In the genomic region with DNA sequence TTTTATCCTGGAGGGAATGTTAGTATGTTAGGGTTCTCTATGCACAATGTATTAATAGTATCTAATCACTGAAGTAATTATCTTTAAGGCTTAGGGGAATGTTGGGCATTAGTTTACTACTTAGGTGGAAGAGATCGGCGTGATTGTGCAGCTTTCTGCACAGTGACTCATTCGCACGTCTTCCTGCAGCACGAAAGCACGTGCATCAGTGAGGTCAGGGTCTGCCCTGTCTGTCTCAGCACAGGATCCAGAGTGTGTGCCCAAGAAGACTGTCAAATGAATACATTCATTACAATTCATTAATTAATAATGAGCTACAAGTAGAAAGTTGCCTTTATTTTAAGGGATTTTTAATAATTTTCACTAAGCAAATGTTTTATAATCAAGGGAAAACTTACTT, we compare ENCODE assay signal across 23 mouse cellular contexts.
DNase-seq lines count a peak whose midpoint lies in the region; ATAC-seq and TF ChIP-seq lines count a peak whose summit lies in the region.
"Had no signal": no experiment of that assay in that cellular context is flagged by ENCODE, and none has a peak within 500 bp of the region (broad histone marks: within the 10 kb centered on the region; RNA-seq: fewer than 3 reads in every experiment).

No protein-coding gene starts in this region.

- 58% methylated on average over 6 of the region's 6 CpGs for WGBS in heart, embryonic 13.5 days
- WGBS in heart, adult 2 months = 61% methylated on average over 6 of the region's 6 CpGs

- H3K9ac ChIP-seq in heart, embryonic 13.5 days = no peak overlapping the region
- H3K9ac ChIP-seq in heart, adult 2 months (ENCODE audit: low read depth, low read length) = no peak overlapping the region
- H3K9ac ChIP-seq: embryonic facial prominence, embryonic 13.5 days; liver, embryonic 15.5 days; lung, embryonic 15.5 days had no signal

- intact Hi-C loops in heart, adult 2 months (cut with DNase I) = no loop called here

- peak; percentile 18 for DNase-seq in adrenal gland, postnatal 10 days
- no peak for DNase-seq in adrenal gland, postnatal 4 days (ENCODE audit: low spot score in 2 of 2)
- DNase-seq in heart, adult 2 months = no peak
- DNase-seq in retina, postnatal 1 day = peak; percentile 33
- no peak for DNase-seq in retina, embryonic 14.5 days (ENCODE audit: low spot score)
- no peak for DNase-seq in kidney, adult 11 months
- no peak for DNase-seq in left cerebral cortex, adult 18-20 months (ENCODE audit: low spot score in 2 of 2)
- DNase-seq: cerebellum, adult 2 months; cerebellum, postnatal 36 days; gastrocnemius, adult 2 months; heart, postnatal 10 days; kidney, adult 9 months; kidney, postnatal 14 days; liver; thymus, postnatal 14 days had no signal

- ATAC-seq in heart, embryonic 13.5 days (ENCODE audit: extremely low read depth, insufficient number of reproducible peaks, low FRiP score, low TSS enrichment) = no peak

- TF ChIP-seq CTCF in heart, adult 2 months (IDR thresholded peaks at IDR 0.05) = no peak

- H3K9me3 ChIP-seq in heart, embryonic 13.5 days = no peaks in the 10 kb centered on the region
- H3K9me3 ChIP-seq: embryonic facial prominence, embryonic 13.5 days; hindbrain, embryonic 10.5 days; limb, embryonic 10.5 days; liver, embryonic 15.5 days; lung, embryonic 15.5 days had no signal

- H3K4me3 ChIP-seq in heart, embryonic 13.5 days = no peak overlapping the region
- H3K4me3 ChIP-seq in heart, adult 2 months = no peak overlapping the region
- H3K4me3 ChIP-seq: embryonic facial prominence, embryonic 13.5 days; erythroblast, embryonic 14.5 days; gastrocnemius, adult 2 months; hindbrain, embryonic 10.5 days; limb, embryonic 10.5 days; liver, embryonic 15.5 days; lung, embryonic 15.5 days had no signal

- H3K4me2 ChIP-seq in heart, embryonic 13.5 days = peak overlapping the region; percentile 31; the same call in 1 of the 2 replicates
- H3K4me2 ChIP-seq: embryonic facial prominence, embryonic 13.5 days; liver, embryonic 15.5 days; lung, embryonic 15.5 days had no signal

- no peak for TF ChIP-seq POLR2A in heart, adult 2 months (IDR thresholded peaks at IDR 0.05; ENCODE audit: insufficient read depth, low read depth, low read length)

- peaks cover 5% of the 10 kb centered on the region for H3K36me3 ChIP-seq in heart, embryonic 13.5 days
- no peaks in the 10 kb centered on the region for H3K36me3 ChIP-seq in heart, adult 2 months (ENCODE audit: control insufficient read depth, insufficient read depth, low read length)
- H3K36me3 ChIP-seq: embryonic facial prominence, embryonic 13.5 days; liver, embryonic 15.5 days; lung, embryonic 15.5 days had no signal

- no peak overlapping the region for H3K27ac ChIP-seq in heart, embryonic 13.5 days (replicated peaks)
- no peak overlapping the region for H3K27ac ChIP-seq in heart, adult 2 months
- H3K27ac ChIP-seq: embryonic facial prominence, embryonic 13.5 days; gastrocnemius, adult 2 months; hindbrain, embryonic 10.5 days; limb, embryonic 10.5 days; liver, embryonic 15.5 days; lung, embryonic 15.5 days; macrophage had no signal

- no peaks in the 10 kb centered on the region for H3K79me2 ChIP-seq in heart, adult 2 months (replicated peaks; ENCODE audit: control insufficient read depth, insufficient read depth, low read length)

- H3K27me3 ChIP-seq in heart, embryonic 13.5 days (replicated peaks) = no peaks in the 10 kb centered on the region
- H3K27me3 ChIP-seq in heart, adult 2 months (ENCODE audit: control insufficient read depth, insufficient read depth, low read length) = no peaks in the 10 kb centered on the region
- H3K27me3 ChIP-seq: embryonic facial prominence, embryonic 13.5 days; liver, embryonic 15.5 days; lung, embryonic 15.5 days had no signal

- H3K4me1 ChIP-seq in heart, embryonic 13.5 days = peaks cover 21% of the 10 kb centered on the region; the same call in 1 of the 2 replicates
- H3K4me1 ChIP-seq in heart, adult 2 months (ENCODE audit: control insufficient read depth, insufficient read depth, low read length) = no peaks in the 10 kb centered on the region; the same call in 1 of the 2 replicates
- H3K4me1 ChIP-seq: embryonic facial prominence, embryonic 13.5 days; hindbrain, embryonic 10.5 days; limb, embryonic 10.5 days; liver, embryonic 15.5 days had no signal

- no peak for TF ChIP-seq EP300 in heart, adult 2 months (IDR thresholded peaks at IDR 0.05; ENCODE audit: insufficient read depth, low read depth, low read length)

Comparison
In these comparisons a context has a peak if more than half of its experiments do, and no peak if none do; other contexts are left out.
1. DNase-seq: peak in adrenal gland, postnatal 10 days (single experiment) and retina, postnatal 1 day (single experiment); none in adrenal gland, postnatal 4 days (0 of 2), heart, adult 2 months (0 of 2), retina, embryonic 14.5 days (single experiment), kidney, adult 11 months (single experiment) and left cerebral cortex, adult 18-20 months (0 of 2).